Mouse (Mus musculus) kidney, adult 9 months (tissue): Measurements from ENCODE around the gene Ankrd11.
A peak's percentile ranks its signal among the peaks of the same experiment; 100 is the strongest.

Source experiments
- DNase-seq: peaks from one replicate; pipeline ENCODE4 v3.0.0; 2022

The Ankrd11 gene

GRCm38 (mm10) chr8:122880302-122880701 lies 161.8 kb downstream of the Ankrd11 start:
- DNase-seq, result no peak

DNA sequence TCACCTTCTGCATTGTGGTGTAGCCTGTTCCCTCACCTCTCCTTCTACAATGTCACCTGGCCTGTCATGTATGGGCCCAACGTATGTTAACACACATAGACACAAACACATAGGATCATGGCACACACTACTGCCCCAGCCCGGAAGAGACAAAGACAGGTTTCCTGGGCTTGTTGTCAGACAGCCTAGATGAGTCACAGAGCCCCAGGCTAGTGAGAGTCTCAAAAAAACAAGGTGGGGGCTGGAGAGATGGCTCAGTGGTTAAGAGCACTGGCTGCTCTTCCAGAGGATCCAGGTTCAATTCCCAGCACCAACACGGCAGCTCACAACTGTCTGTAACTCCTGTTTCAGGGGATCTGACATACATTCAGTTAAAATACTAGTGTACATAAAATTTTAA lies 163.8 kb downstream of the Ankrd11 start:
- no peak for DNase-seq

DNA sequence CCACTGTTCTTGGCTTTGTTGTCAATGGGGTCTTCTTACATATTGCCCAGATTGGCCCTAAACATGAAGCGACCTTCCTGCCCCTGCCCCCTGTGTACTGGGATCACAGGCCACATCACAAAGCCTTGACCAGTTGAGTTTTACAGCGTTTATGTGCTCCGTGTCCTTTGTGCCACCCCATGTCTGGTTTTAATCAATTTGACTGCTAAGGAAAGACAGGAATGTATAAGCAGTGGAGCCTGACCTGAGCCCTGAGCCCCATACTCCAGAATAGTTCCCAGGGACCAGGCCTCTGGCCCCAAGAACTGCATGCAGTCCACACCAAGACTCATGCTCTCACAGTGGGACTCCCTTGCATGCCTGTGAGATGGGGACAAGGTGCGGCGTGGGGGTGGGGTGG lies 166.9 kb downstream of the Ankrd11 start:
- DNase-seq, result no peak

- no peak for DNase-seq
Measured at GRCm38 (mm10) chr8:122873171-122873570, 168.9 kb downstream of the Ankrd11 start.

- DNase-seq, result no peak
Measured at GRCm38 (mm10) chr8:122871663-122872062, 170.4 kb downstream of the Ankrd11 start.

DNA sequence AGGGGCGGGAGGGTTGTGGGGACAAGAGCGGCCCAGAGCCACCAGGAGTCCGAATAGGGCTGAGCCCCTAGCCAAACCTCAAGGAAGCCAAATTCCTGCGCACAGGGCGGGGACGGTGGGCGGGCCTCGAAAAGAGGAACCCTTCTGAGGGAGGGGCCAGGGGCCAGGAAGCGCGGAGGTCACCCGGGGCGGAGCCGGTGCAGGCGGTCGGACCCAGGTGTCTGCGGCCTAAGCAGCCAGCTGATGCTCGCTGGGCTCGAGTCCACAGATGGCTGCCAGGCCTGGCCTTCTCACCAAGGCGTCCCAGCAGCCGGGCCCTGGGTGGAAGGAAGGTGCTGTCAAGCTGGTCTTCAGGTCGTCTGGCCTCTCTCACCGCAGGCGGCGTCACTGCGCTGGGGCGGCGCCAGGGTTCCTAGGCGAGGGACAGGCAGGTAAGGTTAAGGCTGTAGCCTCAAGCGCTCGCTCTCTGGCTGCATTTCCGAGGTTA lies 171.7 kb downstream of the Ankrd11 start:
- DNase-seq, result peak; percentile 14

GRCm38 (mm10) chr8:122867982-122868381 lies 174.1 kb downstream of the Ankrd11 start:
- no peak for DNase-seq

DNA sequence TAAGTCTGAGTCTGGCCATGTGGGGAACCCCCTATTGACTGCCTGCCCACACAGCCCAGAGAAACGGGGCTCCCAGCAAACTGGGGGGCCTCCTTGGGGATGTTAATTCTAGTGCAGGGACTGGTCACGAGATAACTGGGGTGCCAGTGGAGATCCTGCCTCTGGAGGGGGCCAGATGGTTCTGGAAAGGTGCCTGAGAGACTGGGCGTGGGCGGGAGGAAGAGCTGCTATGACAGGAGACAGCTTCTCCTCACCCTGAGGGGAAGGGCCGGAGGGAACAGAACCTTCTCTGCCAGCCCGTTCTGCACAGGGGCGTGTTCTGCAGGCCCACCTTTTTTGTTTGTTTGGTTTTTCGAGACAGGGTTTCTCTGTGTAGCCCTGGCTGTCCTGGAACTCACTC lies 175.8 kb downstream of the Ankrd11 start:
- no peak for DNase-seq

DNA sequence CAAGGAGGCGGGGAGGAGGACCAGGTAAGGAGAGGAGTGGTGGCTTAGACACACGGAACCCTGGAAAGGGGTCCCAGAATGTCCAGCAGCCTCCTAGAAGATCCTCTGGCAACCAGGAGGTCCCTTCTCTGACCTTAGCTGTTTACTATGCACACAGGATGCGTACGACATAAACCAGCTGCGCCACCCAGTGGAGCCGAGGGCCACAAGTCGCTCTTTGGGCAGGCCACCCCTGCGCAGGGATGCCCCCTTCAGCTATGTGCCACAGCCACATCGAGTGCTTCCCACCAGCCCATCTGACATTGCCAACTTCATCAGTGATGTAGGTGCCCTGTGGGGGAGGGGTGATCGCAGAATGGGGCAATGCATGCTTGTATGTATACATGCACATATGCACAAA lies 176.6 kb downstream of the Ankrd11 start:
- no peak for DNase-seq

GRCm38 (mm10) chr8:122864719-122865129 lies 177.4 kb downstream of the Ankrd11 start:
- no peak for DNase-seq

DNA sequence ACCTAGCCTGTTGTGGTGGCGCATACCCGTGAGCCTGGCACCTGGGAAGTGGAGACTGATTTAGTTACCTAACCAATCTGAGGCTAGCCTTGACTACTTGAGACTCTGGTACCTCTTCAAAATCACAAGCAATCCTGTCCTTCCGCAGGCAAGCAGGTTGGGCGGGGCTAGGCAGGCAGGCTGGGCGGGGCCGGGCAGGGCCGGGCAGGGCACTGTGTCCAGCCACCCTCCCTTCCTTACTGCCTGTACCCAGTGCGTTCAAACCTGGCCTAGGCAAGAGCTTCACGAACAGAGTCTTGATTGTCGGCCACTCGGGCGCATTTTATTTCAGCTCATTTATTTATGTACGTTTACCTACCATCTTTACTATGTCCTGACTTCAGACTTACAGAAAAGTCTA lies 182.2 kb downstream of the Ankrd11 start:
- no peak for DNase-seq

DNA sequence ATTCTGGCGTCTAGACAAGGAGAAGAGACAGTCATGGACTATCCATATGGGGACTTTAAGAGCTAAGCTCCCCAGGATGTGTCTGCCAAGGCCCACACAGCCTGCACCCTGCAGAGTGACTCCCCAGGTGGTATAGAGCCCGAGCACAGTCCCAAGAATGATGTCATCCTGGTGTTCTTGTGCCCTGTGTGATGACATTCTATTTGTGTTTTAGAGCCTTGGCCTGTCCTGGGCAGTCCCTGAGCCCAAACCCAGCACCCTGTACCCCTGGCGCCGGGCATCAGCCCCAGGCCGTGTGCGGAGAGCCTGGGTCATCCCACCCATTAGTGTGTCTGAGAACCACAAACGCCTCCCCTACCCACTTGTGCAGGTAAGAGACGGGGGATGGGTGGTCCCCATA lies 185.8 kb downstream of the Ankrd11 start:
- DNase-seq, result no peak

- no peak for DNase-seq
Measured at GRCm38 (mm10) chr8:122855123-122855522, 187.0 kb downstream of the Ankrd11 start.

GRCm38 (mm10) chr8:122854388-122854787 lies 187.7 kb downstream of the Ankrd11 start:
- no peak for DNase-seq

DNA sequence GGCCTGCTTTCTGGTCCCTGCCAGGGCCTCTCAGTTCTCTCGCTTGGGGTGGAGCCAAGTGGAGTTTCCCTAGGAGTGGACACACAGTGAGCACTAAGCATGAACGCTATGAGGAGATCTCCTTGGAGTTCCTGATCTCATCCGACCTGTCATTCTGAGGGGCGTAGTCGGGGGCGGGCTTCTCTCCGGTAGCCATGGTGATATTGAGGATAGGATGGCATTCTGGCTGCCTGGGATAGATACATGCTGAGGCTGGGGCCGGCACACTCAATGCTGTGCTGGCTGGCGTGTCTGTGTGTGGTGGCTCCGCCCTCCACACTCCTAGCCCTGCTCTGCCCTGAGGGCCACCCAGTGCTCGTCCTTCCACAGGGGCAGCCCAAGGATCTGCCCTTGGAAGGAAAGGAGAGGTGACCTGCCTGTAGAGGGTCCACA lies 188.7 kb downstream of the Ankrd11 start:
- no peak for DNase-seq

DNA sequence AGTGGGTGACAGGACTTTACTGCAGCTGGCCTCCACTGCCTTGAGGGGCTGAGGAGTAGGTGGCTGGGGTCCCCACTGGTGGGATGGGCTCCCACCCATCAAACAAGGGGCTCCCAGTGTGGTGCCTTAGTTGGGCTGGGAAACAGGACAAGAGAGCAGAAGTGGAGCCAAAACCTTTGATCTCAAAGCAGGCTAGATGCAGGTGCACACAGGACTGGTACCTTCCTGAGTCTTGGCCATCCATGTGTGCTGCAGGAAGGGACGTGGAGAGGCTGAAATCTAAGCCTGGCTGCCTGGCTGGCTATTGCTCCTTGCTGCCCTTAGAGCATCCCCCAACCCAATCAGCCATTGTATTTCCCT lies 189.6 kb downstream of the Ankrd11 start:
- DNase-seq, result no peak

DNA sequence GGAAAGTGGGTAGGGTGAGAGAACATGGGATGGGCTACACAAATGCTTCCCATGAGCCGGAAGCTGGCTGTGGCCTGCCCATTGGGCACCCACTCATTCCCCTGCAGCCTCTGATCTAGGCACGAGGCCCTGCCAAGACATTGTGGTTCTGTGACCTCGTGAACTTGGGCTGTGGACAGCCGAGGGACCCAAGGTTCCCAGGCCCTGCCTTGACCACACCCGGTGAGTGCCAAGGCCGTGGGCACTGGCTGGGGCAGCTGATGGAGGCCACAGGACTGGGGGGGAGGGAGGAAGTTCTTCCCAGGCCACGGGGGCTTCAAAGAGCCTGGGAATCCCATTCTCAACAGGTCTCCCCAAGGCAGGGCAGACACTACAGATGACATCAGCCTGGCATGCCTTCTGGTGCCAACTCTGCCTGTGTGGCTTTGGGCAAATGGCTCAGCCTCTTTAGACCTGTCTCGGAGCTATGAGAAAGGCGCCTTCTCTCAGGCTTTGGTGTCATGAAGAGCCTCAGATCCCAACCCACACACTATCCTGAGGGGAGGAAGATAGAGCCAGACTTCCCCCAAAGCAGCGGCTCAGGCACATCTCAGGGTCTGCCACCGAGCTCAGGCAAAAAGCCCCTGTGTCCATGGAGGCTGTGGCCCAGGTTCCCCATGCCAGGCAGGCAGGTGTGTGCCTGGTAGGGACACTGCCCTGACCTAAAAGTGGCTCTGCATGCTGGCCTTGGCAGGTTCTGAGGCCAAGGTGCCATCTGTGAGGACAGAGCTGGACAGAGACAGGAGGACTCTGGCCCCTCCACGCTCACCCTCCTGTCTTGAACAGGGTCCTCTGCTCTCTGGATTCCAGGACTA lies 190.2 kb downstream of the Ankrd11 start:
- no peak for DNase-seq

DNA sequence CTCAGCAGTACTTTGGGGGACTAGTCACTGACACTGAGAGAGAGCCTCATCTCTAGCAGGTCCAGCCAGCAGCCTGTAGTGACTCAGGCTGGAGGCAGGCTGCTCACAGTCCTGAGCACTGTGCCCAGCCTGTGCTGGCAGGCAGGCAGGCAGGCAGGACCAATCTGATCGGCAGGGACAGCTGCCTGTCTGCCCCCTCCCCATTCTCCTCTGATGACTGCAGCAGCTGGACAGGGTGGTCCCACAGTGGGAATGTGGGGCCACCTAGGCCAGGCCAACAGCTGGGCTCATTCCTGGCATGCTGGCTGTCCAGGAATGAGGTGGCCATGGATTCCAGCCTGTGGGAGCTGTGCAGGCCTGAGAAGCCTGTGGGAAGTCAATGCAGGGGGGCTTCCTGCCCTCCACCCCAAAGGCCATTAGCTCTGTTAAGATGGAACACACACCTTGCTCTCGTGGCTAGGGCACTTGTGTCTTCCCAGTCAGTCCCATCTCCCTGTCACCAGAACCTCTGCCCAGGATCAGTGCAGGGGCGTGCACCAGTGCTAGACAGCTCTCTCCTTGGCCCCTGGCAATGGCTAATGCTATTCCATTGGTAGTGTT lies 191.3 kb downstream of the Ankrd11 start:
- no peak for DNase-seq

DNA sequence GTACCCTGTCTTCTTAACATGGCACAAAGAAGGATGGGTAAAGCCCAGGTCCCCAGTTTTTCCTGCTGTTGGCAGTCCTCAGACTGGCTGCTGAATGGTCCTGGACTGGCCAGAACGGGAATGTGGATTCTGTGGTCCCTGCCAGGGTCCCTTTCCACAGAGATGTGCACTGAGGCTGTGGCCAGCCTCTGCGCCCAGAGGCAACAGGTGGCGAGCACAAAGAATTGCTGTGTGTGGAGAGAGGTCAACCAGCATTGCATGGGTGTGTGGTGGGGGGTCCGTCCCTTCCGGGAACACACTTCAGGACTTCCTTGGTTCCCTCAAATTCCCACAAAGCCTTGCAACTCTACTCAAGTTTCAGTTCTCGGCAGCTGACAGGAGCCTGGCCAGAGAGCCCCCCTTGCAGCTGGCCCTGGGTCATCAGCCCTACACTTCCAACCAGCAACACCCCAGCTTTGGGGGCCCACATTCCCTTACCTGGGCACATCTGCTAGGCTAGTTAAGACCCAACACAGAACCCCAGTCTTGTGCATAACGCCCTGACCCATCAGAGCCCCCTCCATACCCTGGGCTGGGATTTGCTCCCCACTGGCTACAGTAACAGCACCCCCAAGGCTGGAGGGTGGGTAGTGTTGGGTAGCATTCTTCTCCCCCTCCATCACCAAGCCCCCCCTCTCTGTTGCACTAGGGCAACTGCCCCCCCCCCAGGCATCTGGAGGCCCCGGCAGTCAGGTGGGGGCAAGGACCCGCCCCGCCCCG lies 192.7 kb downstream of the Ankrd11 start:
- DNase-seq, result no peak

DNA sequence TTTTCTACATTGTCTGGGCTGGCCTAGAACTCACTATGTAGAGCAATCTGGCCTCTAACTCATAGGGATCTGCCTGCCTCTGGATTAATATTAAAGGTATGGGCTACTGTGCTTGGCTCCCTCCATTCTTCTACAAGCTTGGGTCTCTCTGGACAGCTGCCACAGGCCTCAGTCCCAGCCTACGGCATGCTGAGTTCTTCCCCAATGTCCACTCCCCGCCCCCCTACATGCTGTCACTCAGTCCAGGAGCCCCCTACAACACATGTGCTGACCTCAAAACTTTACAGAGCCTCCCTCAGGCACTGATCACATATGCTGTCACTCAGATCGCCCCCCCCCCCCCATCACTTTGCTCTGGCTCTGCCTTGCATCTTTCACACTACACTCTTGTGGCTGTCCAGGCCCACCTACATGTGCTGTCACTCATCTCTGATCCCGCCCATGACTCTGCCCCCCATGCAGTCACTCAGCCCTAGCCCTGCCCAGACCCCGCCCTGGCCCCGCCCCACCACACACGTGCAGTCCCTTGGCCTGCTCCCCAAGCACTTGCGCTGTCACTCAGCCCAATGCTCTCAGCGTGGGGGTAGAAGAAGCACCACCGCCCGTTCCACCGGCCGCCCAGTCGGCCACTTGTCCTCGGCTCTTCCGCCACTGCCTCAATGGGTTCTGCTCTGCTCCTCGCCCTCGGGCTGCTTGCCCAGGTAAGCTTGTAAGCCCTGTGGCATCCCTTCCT lies 194.1 kb downstream of the Ankrd11 start, which contains the start of gene Cdh15:
TSS of gene Cdh15 (plus strand) at position 138 of the 733 bp plus-strand sequence.
- no peak for DNase-seq

- no peak for DNase-seq
Measured at GRCm38 (mm10) chr8:122845662-122846061, 196.4 kb downstream of the Ankrd11 start.

DNA sequence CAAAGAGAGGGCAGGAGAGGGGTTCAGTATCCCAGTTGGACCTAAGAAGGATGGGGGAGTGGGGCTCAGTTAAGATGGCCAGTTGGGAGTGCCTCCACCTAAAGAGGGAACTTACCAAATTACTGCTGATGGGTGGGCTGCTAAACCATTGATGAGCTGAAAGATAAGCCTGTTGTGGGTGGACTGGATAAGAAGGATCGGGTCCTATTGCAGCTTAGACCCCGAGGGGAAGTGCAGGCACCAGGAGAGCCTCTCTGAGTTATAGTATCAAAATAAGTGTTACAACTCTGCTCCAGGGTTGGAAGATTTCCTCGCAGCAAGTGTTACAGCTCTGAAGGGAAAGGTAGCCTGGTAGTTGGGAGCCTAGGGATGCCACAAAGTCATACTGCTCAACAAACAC lies 197.9 kb downstream of the Ankrd11 start:
- DNase-seq, result no peak

- DNase-seq, result no peak
Measured at GRCm38 (mm10) chr8:122836696-122837095, 205.4 kb downstream of the Ankrd11 start.
